Mouse (Mus musculus) adrenal gland, adult (tissue): Measurements from ENCODE around the gene Gbe1.

ENCODE experiments used
- DNase-seq, 2 experiments: peaks; one replicate each; pipeline ENCODE4 v3.0.0; 2022 to 2023; ENCODE audit warnings: low spot score in 1 of 2; ENCODE audit not compliant: inconsistent age in 2 of 2

Gbe1 gene

GRCm38 (mm10) chr16:70352571-70352970, 38.8 kb downstream of the Gbe1 start:
- peak in 1 of 2 experiments; percentile 49 for DNase-seq

GRCm38 (mm10) chr16:70353058-70353457, 39.3 kb downstream of the Gbe1 start:
- peak; percentile 72 to 84 for DNase-seq

GRCm38 (mm10) chr16:70358326-70358725, 44.6 kb downstream of the Gbe1 start:
- DNase-seq = no peak

- no peak for DNase-seq
Measured at GRCm38 (mm10) chr16:70365229-70365628, 51.5 kb downstream of the Gbe1 start.

GRCm38 (mm10) chr16:70381045-70381444, 67.3 kb downstream of the Gbe1 start:
- no peak for DNase-seq

GRCm38 (mm10) chr16:70385494-70385893, 71.7 kb downstream of the Gbe1 start:
- DNase-seq = no peak

GRCm38 (mm10) chr16:70387385-70387784, 73.6 kb downstream of the Gbe1 start:
- no peak for DNase-seq

- DNase-seq = no peak
Measured at GRCm38 (mm10) chr16:70395276-70395675, 81.5 kb downstream of the Gbe1 start.

GRCm38 (mm10) chr16:70407780-70408179, 94.0 kb downstream of the Gbe1 start:
- DNase-seq = no peak

- DNase-seq = no peak
Measured at GRCm38 (mm10) chr16:70421077-70421476, 107.3 kb downstream of the Gbe1 start.

- no peak for DNase-seq
Measured at GRCm38 (mm10) chr16:70449520-70449919, 135.8 kb downstream of the Gbe1 start.

GRCm38 (mm10) chr16:70475583-70475982, 161.8 kb downstream of the Gbe1 start:
- DNase-seq = no peak

- no peak for DNase-seq
Measured at GRCm38 (mm10) chr16:70476161-70476560, 162.4 kb downstream of the Gbe1 start.

GRCm38 (mm10) chr16:70480494-70480893, 166.7 kb downstream of the Gbe1 start:
- no peak for DNase-seq

- peak; percentile 23 to 61 for DNase-seq
Measured at GRCm38 (mm10) chr16:70506457-70506856, 192.7 kb downstream of the Gbe1 start.

- DNase-seq = no peak
Measured at GRCm38 (mm10) chr16:70510938-70511337, 197.2 kb downstream of the Gbe1 start.

GRCm38 (mm10) chr16:70522861-70523260, 209.1 kb downstream of the Gbe1 start:
- no peak for DNase-seq

- no peak for DNase-seq
Measured at GRCm38 (mm10) chr16:70523566-70523965, 209.8 kb downstream of the Gbe1 start.

- no peak for DNase-seq
Measured at GRCm38 (mm10) chr16:70524273-70524672, 210.5 kb downstream of the Gbe1 start.

GRCm38 (mm10) chr16:70527224-70527623, 213.5 kb downstream of the Gbe1 start:
- DNase-seq = no peak

GRCm38 (mm10) chr16:70535224-70535623, 221.5 kb downstream of the Gbe1 start:
- DNase-seq = peak in 1 of 2 experiments; percentile 29

- peak in 1 of 2 experiments; percentile 26 for DNase-seq
Measured at GRCm38 (mm10) chr16:70550835-70551234, 237.1 kb downstream of the Gbe1 start.

GRCm38 (mm10) chr16:70561635-70562348, 248.0 kb downstream of the Gbe1 start:
- DNase-seq = no peak
